Mouse (Mus musculus) midbrain, embryonic 14.5 days (tissue): ENCODE measurements at regions not wholly inside any gene's neighbourhood (a gene's known extent, or its start where the extent isn't known, plus 50 kb on each side); places are given as distances from the start of the nearest gene placed in this dataset.

ENCODE experiments used
- ATAC-seq: fragments of 200-750 bp; cut with Nextera tagmentation; 2 replicates; pipeline ENCODE4 v1.8.0; 2017; ENCODE audit warnings: moderate number of reproducible peaks, moderate library complexity; ENCODE audit not compliant: low FRiP score, low TSS enrichment
- DNase-seq: peaks from one replicate; pipeline ENCODE4 v3.0.0-alpha.2; 2015
- H3K27ac ChIP-seq: fragments of 300-500 bp; sonication (generic); replicated peaks from 2 replicates; pipeline ENCODE4 v1.5.1; 2014; ENCODE audit warnings: mild to moderate bottlenecking, low read depth, low read length, moderate library complexity
- H3K27me3 ChIP-seq: fragments of 300-500 bp; sonication (generic); 2 replicates; pipeline ENCODE4 v1.6.1; 2014; ENCODE audit warnings: low read length, control low read depth, mixed read lengths; ENCODE audit not compliant: control insufficient read depth, insufficient read depth
- H3K36me3 ChIP-seq: fragments of 300-500 bp; sonication (generic); 2 replicates; pipeline ENCODE4 v1.6.1; 2014; ENCODE audit warnings: low read length, control low read depth; ENCODE audit not compliant: control insufficient read depth, insufficient read depth
- H3K4me1 ChIP-seq: fragments of 300-500 bp; sonication (generic); 2 replicates; pipeline ENCODE4 v1.6.1; 2014; ENCODE audit warnings: mild to moderate bottlenecking, antibody characterized with exemption, low read length, control low read depth; ENCODE audit not compliant: control insufficient read depth, insufficient read depth
- H3K4me2 ChIP-seq: fragments of 300-500 bp; sonication (generic); 2 replicates; pipeline ENCODE4 v1.6.1; 2014; ENCODE audit warnings: mild to moderate bottlenecking, low read length, moderate library complexity
- H3K4me3 ChIP-seq: fragments of 300-500 bp; sonication (generic); replicated peaks from 2 replicates; pipeline ENCODE4 v1.5.1; 2014; ENCODE audit warnings: low read depth, low read length
- H3K9ac ChIP-seq: fragments of 300-500 bp; sonication (generic); replicated peaks from 2 replicates; pipeline ENCODE4 v1.6.1; 2014; ENCODE audit warnings: mild to moderate bottlenecking, low read length, moderate library complexity
- H3K9me3 ChIP-seq: fragments of 300-500 bp; sonication (generic); 2 replicates; pipeline ENCODE4 v1.6.1; 2016; ENCODE audit warnings: low read length, control low read depth, mixed read lengths; ENCODE audit not compliant: control insufficient read depth
- WGBS: fragments of 180-500 bp; shearing (Covaris S2); extraction: QIAGEN DNeasy Blood & Tissue Kit; methylation state at CpG from one replicate; pipeline ENCODE4 v1.1.7; 2014; 5-methylcytosine and 5-hydroxymethylcytosine counted together

DNA sequence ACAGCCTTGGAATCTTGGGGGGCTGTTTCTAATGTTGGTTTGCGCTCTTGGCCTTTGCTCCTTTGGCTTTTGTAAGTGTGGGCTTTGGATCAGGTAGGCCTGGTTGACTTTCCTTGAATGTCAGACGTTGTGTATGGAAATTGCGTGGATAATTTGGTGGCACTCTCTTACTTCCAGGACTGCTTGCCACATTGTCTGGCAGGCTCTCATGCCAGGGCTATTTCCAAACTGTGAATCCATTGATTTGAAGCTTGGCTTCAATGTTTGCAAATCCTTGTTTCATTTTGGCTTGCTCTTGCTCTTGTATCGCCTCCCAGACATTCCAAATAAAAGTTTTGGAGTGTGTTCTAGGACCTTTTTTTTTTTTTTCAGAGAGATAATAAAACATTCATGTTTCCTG lies 443.0 kb upstream of the Fam19a5 start:
- Histone ChIP-seq H3K27ac (no peak overlapping the region), H3K4me1 (no peaks in the 10 kb centered on the region), H3K36me3 (no peaks in the 10 kb centered on the region), H3K4me3 (no peak overlapping the region), H3K27me3 (no peaks in the 10 kb centered on the region), H3K4me2 (no peak overlapping the region), H3K9ac (no peak overlapping the region), H3K9me3 (no peaks in the 10 kb centered on the region)
- ATAC-seq (no peak), DNase-seq (no peak)
- 92% methylated on average over 4 of the region's 4 CpGs for WGBS

GRCm38 (mm10) chr15:87102211-87102610 lies 441.9 kb upstream of the Fam19a5 start:
- H3K4me2 ChIP-seq = no peak overlapping the region
- H3K36me3 ChIP-seq = no peaks in the 10 kb centered on the region
- no peak overlapping the region for H3K9ac ChIP-seq
- H3K4me3 ChIP-seq = no peak overlapping the region
- H3K27me3 ChIP-seq = no peaks in the 10 kb centered on the region
- 93% methylated on average over 4 of the region's 4 CpGs for WGBS
- DNase-seq (no peak), ATAC-seq (no peak)
- no peaks in the 10 kb centered on the region for H3K4me1 ChIP-seq
- H3K9me3 ChIP-seq = no peaks in the 10 kb centered on the region
- H3K27ac ChIP-seq = no peak overlapping the region

- DNase-seq (no peak), ATAC-seq (no peak)
- Histone ChIP-seq H3K27me3 (no peaks in the 10 kb centered on the region), H3K4me3 (no peak overlapping the region), H3K4me1 (no peaks in the 10 kb centered on the region), H3K9me3 (no peaks in the 10 kb centered on the region), H3K36me3 (no peaks in the 10 kb centered on the region), H3K9ac (no peak overlapping the region), H3K4me2 (no peak overlapping the region), H3K27ac (no peak overlapping the region)
- 89% methylated on average over 8 of the region's 8 CpGs for WGBS
Observed at GRCm38 (mm10) chr15:87105951-87106350, 438.1 kb upstream of the Fam19a5 start.

GRCm38 (mm10) chr15:87107701-87108100 lies 436.4 kb upstream of the Fam19a5 start:
- H3K36me3 ChIP-seq = no peaks in the 10 kb centered on the region
- H3K9me3 ChIP-seq = no peaks in the 10 kb centered on the region
- H3K27ac ChIP-seq = no peak overlapping the region
- no peak overlapping the region for H3K4me3 ChIP-seq
- WGBS = 83% methylated on average over 4 of the region's 4 CpGs
- no peaks in the 10 kb centered on the region for H3K4me1 ChIP-seq
- ATAC-seq = no peak
- no peak overlapping the region for H3K9ac ChIP-seq
- H3K27me3 ChIP-seq = no peaks in the 10 kb centered on the region
- no peak for DNase-seq
- no peak overlapping the region for H3K4me2 ChIP-seq

DNA sequence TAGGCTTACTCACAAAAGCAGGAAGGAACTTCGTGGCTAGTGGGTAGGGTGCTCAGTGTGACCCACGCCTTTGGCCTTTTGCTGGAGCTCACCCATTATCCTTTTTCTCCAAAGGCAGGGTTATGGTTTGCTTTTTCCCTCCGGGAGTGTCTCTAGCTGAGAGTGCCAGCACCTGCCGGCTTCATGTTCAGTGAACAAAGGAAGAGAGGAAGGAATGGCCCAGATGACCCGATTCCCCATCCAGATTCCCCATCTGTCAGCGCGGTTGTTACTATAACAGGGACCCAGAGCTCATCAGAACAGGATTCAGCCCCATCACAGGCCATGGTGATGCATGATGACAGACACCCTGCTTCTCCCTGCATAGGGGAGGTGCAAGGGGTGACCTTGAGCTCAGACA lies 435.7 kb upstream of the Fam19a5 start:
- ATAC-seq (no peak), DNase-seq (no peak)
- Histone ChIP-seq H3K27ac (no peak overlapping the region), H3K4me2 (no peak overlapping the region), H3K9me3 (no peaks in the 10 kb centered on the region), H3K27me3 (no peaks in the 10 kb centered on the region), H3K4me3 (no peak overlapping the region), H3K36me3 (no peaks in the 10 kb centered on the region), H3K4me1 (no peaks in the 10 kb centered on the region), H3K9ac (no peak overlapping the region)
- 82% methylated on average over 7 of the region's 7 CpGs for WGBS

DNA sequence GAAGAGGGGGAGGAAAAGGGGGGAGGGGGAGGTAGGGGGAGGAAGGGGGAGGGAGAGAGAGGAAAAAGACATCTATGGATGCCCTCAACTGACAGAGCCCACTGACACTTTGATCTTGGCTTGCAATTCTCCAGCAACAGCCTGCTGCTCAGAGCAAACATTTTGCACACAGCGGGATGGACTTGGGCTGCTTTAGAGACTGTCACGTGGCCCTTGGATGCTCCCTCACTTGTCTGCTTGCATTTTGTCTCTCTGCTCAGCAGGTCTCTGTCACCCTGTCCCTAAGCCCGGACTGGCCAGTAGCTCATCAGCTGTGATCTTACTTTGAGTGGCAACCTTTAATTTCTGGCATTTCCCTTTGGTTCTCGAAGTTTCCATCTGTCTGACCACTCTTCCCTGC lies 421.4 kb upstream of the Fam19a5 start:
- Histone ChIP-seq H3K4me3 (no peak overlapping the region), H3K9ac (no peak overlapping the region), H3K4me1 (no peaks in the 10 kb centered on the region), H3K36me3 (no peaks in the 10 kb centered on the region), H3K9me3 (no peaks in the 10 kb centered on the region), H3K4me2 (no peak overlapping the region), H3K27ac (no peak overlapping the region), H3K27me3 (no peaks in the 10 kb centered on the region)
- ATAC-seq (no peak), DNase-seq (no peak)
- WGBS = 20% methylated on average over 4 of the region's 4 CpGs

- no peak for ATAC-seq
- H3K9ac ChIP-seq = no peak overlapping the region
- DNase-seq = no peak
Observed at GRCm38 (mm10) chr15:87125427-87126148, 418.5 kb upstream of the Fam19a5 start.

DNA sequence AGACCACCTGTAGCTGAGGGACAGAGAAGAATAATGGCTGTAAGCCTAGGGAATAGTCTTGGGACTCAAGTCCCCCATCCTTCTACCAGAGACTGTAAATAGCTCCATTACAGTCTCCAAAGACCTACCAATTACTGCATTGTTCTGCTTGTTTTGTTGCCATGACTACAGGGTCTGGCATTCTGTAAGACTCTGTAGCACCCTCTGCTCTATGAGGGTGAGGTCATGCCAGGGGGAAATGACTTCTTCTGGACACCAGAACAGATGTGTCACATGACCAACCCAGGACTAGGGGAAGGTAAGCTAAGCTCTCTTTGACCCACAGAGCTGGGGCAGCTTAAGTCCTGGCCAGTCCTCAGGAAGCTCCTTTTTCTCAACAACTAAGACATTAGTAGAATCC lies 405.2 kb upstream of the Fam19a5 start:
- DNase-seq (no peak), ATAC-seq (no peak)
- no peaks in the 10 kb centered on the region for H3K9me3 ChIP-seq

More at GRCm38 (mm10) chr15:87125427-87126148, 418.5 kb upstream of the Fam19a5 start:
- no peak overlapping the region for H3K4me3 ChIP-seq
- H3K27me3 ChIP-seq = no peaks in the 10 kb centered on the region
- H3K36me3 ChIP-seq = no peaks in the 10 kb centered on the region
- no peak overlapping the region for H3K27ac ChIP-seq
- no peak overlapping the region for H3K4me2 ChIP-seq
- no peaks in the 10 kb centered on the region for H3K4me1 ChIP-seq
- no peaks in the 10 kb centered on the region for H3K9me3 ChIP-seq
- 74% methylated on average over 6 of the region's 6 CpGs for WGBS

DNA sequence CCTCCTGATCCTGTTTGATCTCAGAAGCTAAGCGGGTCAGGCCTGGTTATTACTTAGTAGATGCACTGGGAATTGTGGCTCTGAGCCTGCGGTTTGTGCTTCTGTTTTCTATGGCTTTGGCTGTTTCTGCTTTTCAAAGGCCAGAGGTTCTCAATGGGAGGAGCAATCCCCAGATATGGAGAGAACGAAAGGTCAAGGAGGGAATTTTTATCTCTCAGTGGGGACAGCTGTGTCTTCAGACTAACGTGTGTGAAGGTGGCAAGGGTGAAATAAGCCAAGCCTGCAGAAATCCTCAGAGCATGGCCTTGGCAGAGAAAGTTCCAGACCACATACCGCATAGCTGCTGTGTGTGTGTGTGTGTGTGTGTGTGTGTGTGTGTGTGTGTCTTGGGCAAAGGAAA lies 375.0 kb upstream of the Fam19a5 start:
- ATAC-seq (no peak), DNase-seq (no peak)
- 82% methylated on average over 5 of the region's 5 CpGs for WGBS
- H3K36me3 ChIP-seq = no peaks in the 10 kb centered on the region
- H3K4me2 ChIP-seq = no peak overlapping the region
- no peaks in the 10 kb centered on the region for H3K4me1 ChIP-seq
- no peak overlapping the region for H3K27ac ChIP-seq
- H3K9ac ChIP-seq = no peak overlapping the region
- H3K27me3 ChIP-seq = no peaks in the 10 kb centered on the region
- no peak overlapping the region for H3K4me3 ChIP-seq
- H3K9me3 ChIP-seq = no peaks in the 10 kb centered on the region

More for the DNA sequence above, 405.2 kb upstream of the Fam19a5 start:
- H3K4me1 ChIP-seq = 0 out of 2 replicates have a peak, but pooled peaks cover 2% of the 10 kb centered on the region
- no peaks in the 10 kb centered on the region for H3K27me3 ChIP-seq
- no peaks in the 10 kb centered on the region for H3K36me3 ChIP-seq
- H3K9ac ChIP-seq = no peak overlapping the region
- no peak overlapping the region for H3K4me2 ChIP-seq
- H3K4me3 ChIP-seq = no peak overlapping the region
- H3K27ac ChIP-seq = no peak overlapping the region
